Mouse (Mus musculus) testis, adult 2 months (tissue): ENCODE data around the gene Papss1.

Experiments
- CTCF ChIP-seq: fragments of 200-500 bp; IDR thresholded peaks from 2 replicates; pipeline ENCODE4 v1.5.1; 2012; ENCODE audit warnings: low read depth, mild to moderate bottlenecking, inconsistent platforms, low read length, moderate library complexity; ENCODE audit not compliant: control insufficient read depth, insufficient read depth, insufficient replicate concordance
- POLR2A ChIP-seq: fragments of 200-500 bp; IDR thresholded peaks from 2 replicates; pipeline ENCODE4 v1.6.1; 2012; ENCODE audit warnings: low read depth, mild to moderate bottlenecking, inconsistent platforms, low read length, moderate library complexity; ENCODE audit not compliant: control insufficient read depth

GRCm38 (mm10) chr3:131624063-131624462 lies 59.5 kb downstream of the Papss1 start:
- TF ChIP-seq CTCF: no peak
- TF ChIP-seq POLR2A: no peak
